Mouse (Mus musculus) kidney, adult 9 months (tissue): Measurements from ENCODE around the gene Rspo4.

Source experiments
- DNase-seq: peaks from one replicate; pipeline ENCODE4 v3.0.0; 2022

Gene Rspo4

DNA sequence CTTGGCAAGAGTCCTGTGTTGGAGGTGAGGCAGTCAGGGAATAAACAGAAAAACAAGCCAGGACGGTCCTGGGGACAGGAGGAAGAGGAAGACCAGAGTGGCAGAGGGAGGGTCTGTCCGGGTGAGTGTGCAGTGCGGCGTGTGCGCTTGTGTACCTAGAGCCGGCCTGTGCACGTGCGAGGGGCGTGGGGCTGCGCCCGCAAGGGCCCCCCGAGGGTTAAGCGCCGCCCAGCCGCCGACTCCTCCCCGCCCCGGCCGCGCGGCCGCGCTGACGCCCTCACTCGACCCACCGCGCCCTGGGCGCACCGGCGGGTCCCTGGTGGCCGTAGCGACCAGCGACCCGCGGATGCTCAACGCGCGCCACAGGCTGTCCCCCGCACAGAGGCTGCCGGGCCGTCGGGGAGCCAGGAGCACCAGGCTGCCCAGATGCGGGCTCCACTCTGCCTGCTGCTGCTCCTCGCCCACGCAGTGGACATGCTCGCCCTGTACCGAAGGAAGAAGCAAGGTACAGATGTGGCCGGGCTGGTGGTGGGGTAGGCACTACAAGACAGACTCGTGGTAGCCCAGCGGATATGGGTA is at the start of gene Rspo4:
TSS of gene Rspo4 (plus strand) at position 280 of the 579 bp plus-strand sequence.
- DNase-seq: no peak

DNA sequence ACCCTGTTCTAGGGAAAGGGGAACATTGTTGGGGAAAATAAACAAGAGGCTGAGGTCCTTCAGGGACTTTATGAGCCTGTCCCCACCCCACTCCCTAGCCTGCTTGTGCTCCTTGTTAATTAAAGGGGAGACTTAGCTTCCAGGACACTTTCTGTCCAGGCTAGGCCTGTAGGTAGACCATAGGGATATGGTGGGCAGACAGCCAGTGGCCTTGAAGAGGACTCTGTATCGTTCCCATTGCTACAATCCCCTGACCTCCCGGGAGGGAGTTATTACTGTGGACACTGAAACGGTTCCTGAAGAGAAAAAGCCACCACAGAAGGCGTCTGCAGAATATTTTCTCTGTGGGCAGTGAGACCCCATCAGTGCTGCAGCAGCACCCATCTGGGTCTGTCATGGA is 27.1 kb upstream of the Rspo4 start:
- DNase-seq: no peak

DNA sequence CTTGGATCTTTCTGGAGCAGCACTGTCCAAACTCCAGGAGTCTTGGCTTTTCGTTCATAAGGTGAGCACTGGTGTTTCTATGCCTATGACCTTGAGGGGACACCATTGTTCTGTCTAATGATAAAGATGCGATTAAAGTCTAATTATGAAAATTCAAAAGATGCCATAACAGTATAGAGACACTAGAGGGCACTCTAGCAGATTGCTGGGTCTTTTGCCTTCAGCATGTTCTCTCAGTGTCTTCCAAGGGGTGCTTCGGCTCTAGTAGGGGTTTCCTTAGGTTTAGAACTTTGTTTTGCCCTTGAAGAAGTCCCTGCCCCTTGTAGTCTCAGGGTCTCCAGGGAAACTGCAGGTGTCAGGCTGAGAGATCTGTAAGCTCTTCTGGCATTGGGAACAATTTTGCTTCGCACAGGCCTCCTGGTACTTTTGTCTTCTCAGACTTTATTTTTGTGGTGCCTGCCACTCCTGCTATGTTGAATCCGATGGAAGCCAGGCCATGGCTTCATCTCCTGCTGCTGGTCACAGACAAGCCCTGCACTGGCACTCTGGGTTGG is 19.6 kb downstream of the Rspo4 start:
- no peak for DNase-seq

DNA sequence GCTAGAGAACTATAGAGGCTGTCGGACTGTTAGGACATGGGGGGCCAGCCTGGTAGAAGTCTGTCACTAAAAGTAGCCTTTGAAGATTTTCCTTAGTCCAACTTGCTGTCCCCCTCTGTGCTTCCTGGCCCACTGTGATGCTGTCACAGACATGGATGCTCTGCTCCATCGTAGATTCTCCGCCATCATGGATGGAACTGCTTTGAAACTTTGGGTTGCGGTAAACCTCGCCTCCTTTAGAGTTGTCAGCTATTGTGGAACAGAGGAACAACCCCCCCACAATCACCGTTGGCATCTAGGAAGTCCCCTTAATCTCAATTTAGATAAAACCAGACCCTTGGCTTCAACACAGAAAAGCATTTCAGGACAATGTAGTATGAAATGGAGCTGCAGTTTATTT is 22.2 kb downstream of the Rspo4 start:
- no peak for DNase-seq

DNA sequence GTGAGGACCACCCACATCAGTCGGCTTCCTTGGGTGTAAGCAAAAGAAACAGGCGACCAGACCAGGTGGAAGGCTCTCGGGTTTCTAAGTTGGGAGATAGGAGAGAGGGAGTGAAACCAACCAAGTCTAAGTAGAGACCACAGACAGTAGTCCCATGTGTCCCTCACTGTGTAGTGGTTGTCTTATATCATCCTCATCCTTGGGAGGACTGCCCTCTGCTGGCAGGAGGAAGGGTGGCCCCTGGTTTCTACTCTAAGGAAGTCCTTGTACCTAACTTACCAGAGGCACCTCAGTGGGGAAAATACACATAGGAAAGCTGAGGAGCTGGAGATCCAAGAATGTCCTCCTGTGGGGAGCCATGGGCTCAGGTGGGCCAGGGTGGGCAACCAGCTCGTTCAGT is 23.8 kb downstream of the Rspo4 start:
- peak; percentile 50 for DNase-seq

DNA sequence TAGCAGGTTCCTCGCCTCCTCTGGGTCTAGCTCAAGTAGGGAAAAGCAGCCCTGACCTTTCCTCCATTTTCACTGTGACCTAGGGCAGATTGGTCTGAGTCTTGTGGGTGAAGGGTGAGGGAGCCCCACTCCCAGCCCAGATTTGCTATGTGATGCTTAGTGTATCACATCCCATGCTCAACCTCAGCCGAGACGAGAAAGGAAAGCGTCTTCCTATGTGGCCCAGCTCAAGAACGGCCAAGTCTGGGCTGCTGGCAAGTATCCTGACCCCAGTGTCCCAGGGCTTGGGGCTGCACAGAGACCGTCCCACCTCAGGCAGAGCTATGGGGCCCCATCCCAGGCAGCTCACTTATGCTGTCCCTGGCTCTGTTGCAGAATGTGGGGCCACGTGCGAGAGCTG is 25.5 kb downstream of the Rspo4 start:
- DNase-seq: no peak

DNA sequence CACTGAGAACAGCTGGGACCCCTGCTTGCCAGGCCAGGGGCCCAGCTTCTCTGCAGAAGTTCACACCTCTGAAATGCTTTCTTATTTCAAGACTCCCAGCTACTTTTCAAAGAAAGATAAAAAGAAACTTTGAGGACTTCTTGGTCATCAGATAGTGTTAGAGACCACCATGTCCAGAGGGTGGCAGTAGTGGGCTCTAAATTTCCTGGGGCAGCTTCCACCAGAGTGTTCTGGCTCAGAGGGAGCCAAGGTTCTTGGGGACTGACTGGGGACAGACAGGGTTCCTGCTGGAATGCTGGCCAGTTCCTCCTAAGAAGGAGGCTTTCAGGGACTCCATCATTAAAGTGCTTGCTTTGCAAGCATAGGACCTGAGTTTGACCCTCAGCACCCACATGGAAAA is 31.8 kb downstream of the Rspo4 start:
- DNase-seq: no peak

DNA sequence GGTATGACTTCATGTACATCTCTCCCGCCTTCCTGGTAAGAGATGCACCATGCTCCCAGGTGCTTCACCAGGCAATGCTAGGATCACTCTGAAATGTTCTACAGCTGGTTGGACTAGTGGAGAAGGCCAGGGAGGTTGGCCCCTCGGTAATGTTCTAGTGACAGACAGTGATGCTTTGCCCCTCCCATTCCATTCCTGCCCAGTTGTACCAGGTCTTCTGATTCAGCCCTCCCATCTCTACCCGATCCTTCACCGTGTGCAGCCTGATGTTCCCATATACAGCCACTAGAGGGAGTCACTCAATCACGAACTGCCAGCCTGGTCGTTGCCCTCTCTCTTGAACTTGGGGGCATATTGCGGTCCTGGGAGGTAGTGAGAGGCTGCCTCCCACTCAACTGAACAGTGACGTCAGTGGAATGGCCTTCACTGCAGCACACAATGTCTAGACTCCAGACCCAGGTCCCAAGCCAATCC is 33.3 kb downstream of the Rspo4 start:
- peak; percentile 61 for DNase-seq

DNA sequence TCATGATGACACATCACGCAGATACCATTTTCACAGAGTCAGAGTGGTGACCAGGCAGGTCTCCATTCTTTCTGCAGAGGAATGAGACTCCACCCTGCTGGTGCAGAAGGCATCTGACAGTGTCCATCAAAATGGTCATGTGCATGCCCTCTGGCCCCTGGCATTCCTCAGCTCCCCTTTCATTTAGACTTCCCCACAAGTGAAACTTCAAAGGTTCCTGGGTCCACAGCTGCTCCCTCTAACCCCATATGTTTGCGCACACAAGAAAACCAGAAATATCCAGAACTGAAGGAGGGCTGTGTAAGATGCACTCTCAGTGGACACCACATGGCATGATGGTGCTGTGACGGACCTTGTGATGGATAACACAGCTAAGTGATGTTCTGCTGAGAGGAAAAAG is 35.9 kb downstream of the Rspo4 start:
- DNase-seq: no peak

DNA sequence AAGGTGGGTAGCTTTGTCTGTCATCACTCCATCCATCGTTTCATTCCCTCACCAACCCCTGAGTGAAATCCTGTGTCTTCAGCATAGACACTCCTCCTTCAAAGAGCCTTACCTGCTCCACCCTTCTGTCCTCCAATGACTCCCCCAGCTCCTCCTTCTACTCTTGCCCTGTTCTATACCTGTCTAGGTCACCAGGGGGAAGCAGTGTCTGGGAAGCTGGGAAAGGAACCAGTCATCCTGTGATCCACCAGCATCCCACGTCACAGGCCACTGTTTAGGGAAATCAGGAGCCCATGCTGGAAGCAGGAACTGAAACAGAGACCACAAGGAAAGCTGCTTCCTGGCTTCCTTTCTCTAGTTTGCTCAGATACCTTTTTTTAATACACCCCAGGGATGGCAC is 37.0 kb downstream of the Rspo4 start:
- DNase-seq: no peak

DNA sequence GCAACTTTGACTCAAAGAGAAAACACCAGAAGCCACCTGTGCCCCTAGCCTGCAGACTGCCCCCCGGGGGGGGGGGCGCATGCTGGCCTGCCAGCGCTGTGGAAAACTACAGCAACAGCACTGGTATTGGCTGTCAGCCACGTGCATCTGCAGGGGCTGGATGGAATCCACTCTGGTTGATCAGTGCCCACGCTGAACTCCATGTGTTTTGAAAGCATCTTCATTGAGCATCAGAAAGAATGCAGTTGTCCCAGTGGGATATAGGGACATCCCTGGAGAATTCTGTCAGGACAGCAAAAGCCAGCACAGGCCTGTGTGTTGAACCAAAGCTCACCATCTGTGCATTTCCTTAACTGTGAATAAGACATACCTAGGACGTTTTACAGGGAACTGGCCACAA is 48.3 kb downstream of the Rspo4 start:
- no peak for DNase-seq

DNA sequence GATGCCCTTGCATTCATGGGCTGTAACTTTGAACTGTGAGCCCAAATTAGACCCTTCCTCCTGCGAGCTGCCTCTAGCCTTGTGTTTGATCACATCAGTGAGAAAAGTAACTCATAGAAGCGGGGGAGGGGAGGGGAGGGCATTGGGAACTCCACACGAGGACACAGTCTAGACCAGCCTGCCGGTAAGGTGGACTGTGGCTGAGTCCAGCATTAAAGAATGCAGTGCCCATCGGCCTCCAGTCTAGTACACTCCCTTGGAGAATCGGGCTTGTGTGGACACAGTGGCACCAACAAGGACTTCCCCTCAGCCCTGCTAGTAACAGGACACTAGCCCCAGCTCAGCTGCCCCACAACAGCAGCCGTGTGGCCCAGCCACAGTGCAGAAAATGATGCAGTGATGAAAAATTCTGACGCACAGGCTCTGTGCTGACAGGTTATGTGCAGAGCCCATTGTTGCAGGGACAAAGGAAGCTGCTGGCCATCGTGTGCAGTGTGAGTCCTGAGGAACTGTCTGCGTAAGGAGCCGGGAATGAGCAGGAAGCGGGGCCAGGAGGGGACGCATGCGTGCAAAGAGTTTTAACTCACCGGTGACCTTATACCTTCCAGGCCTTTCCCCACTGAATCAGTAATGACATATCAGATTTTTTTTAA is 50.5 kb downstream of the Rspo4 start:
- DNase-seq: no peak

DNA sequence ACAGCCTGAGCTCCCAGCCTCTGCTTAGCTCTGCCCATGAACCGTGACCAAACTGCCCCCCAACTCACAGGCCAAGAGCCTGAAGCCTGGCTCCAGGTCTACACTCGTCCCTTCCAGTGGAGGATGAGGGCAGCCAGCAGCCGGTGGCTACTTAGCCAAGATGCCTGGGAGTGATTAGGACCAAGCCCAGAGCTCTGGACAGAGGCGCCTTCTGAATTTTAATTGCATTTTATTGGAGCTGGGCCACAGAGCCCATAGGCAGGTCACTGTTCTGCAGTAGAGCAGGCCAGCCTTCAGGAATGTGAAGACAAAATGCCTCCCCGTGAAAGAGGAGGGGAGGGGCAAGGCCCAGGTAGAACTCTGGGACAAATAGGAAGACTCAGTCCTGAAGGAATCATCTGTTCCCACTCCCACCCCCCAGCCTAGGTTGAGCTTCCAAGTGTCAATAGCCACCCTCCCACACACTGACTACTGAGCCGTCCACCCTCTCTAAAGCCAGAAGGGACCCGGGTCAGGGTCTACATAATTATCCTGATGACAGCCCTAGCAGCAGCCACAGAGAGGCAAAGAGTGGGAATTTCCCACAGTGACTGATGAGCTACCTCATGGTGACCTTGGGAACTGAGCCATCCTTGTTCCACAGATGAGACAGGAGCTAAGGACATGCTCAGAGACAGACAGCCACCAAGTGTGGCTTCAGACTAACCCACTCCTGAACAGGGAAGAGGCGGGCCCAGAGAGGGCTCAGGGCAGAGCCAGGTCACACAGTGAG is 51.7 kb downstream of the Rspo4 start:
- DNase-seq: peak; percentile 58

DNA sequence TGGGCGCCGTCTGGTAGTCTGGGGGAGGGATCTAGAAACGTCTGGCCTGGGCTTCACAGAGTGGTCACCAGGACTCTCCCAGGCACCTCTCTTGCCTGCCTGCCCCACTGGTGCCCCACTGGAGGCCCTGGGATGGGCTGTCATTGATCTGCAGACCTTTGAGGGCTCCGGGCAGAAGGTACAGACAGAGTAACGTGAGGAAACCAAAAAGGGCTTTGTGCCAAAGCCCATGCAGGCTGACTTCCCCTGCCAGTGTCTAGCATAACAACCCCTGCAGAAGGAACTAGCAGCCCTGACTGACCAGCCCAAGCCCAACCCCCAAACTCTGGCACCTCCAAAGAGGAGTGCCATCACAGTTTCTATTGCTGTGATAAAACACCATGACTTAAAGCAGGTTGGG is 53.2 kb downstream of the Rspo4 start:
- DNase-seq: no peak

DNA sequence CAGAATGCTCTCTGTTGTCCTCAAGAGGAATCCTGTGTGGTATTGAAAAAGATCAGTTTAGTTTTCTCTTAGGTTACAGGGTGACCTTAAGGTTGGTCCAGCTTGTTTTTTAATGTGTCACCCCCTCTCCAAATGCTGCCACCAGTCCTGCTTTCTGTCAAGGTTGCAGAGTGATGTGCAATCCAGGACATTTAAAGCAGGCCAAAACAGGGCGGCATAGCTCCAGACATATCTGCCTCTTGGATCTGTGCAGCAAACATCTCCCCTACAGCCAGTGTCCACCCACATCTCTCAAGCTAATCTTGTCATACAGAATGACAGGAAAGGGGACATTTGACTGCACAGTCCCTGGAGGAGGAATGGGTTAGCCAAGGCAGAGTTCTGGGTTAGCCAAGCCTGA is 55.4 kb downstream of the Rspo4 start:
- no peak for DNase-seq

DNA sequence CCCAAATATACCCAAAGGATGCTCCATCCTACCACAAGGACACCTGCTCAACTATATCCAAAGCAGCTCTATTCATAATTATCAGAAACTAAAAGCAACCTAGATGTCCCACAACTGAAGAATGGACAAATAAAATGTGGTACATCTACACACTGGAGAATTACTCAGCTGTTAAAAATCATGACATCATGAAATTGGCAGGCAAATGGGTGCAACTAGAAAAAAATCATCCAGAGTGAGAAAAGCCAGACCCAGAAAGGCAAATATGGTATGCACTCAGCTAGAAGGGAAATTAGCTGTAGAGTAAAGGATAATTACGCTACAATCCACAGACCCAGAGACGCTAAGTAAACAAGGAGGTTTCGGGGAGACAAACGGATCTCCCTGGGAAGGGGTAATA is 58.1 kb downstream of the Rspo4 start:
- DNase-seq: no peak

DNA sequence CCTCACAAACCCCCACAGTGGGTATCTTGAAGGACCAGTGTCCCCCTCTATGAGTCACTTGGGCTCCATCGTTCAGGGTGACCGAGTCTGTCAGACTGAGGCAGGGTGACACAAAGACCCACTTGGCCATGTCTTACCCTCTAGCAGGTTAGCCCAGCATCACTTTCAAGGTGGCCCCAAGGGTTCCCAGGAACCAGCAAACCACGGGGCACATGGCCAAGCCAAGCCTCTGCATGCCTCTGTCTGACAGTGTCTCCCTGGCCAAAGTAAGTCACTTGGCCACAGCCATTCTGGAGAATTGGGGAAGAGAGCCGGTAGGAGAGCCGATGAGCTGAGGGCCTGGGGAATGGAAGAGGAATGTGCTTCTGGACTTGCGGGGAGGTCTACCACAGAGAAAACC is 60.5 kb downstream of the Rspo4 start:
- no peak for DNase-seq

DNA sequence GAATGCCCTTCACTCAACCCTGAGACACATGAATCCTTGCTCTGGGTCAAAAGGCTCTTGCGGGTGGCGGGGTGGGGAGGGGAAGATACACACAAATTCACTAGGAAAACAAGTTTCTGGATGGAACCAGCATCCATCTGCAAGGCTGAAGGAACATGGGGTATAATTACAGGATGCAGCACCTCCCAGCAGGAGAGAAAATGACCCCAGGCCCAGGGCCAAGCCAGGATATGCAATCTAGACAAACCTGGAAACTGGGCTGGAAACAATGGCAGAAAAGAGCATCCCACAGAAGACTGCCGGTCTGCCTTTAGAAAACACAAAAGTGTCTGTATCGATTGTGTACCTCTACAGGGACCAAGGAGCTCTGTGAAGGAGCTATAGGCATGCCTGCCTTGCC is 61.2 kb downstream of the Rspo4 start:
- DNase-seq: no peak

DNA sequence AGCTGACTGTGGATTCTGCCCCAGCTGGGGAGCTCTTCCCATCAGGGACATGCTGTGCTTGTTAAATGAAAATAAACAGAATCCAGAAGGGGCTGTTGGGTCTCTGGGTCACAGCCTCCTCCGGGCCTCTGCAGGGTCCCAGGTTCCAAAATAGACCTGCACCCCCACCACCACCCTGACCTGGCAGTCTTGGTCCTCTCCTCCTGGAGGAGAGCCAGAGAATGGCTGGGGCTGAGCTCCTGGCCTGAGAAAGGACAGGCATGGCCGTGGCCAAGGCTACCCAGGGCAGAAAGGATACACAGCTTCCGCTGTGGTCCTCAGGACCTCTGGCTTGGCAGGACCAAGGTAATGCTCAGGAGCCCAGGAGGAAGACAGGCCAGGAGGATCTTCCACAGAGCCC is 61.9 kb downstream of the Rspo4 start:
- DNase-seq: no peak

DNA sequence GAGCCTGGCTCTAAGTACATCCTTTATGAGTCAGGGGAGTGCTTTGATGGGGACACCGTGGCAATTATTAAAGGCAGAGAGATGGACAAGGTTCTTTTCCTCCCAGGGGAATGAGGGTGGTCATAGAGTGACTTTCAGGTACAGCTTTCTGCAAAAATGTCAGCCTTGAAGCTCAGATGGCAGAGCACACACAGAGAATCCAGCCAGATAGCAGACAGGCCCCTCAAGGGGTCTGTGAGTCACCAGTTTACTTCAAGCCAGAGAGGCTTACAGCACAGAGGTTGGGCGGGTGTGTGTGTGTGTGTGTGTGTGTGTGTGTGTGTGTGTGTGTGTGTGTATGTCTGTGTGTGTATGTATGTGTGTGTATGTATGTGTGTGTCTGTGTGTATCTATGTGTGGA is 64.3 kb downstream of the Rspo4 start:
- DNase-seq: no peak

DNA sequence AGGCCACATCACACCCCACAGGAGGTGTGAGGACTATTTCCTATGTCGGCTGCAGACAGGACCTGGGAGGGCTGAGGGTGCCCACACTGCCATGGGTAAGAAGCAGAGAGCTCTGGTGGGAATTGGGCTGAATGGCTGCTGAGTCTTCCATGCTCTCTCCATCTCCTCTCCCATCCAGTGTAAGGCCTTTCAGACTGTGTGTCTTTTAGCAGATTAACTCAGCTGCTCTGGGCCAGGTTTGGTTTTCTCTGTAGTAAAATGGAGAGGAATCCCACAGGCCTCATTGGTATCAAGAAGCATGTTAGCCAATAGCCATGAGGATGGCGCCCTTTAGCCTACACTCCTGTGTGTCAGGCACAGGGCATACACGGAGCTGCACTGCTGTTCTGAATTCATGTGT is 66.7 kb downstream of the Rspo4 start:
- DNase-seq: no peak

DNA sequence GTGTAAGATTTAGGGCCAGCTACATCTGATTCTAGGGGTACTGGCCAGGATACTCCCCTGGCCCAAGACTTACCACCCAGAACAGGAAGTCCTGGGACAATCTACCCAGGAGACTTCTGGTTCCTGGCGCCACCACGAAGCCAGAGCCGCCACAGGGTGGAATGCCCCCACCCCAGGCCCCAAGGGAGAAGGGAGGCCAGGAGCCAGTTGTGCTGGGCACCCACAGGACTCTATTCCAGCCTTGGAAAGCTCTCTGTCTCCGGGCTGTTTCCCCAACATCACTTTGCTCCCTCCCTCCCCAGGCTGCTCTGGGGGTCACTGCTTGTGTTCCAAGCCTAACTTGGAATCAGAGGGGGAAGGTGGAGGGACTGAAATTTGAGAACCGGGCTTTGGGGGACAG is 67.8 kb downstream of the Rspo4 start:
- DNase-seq: no peak

DNA sequence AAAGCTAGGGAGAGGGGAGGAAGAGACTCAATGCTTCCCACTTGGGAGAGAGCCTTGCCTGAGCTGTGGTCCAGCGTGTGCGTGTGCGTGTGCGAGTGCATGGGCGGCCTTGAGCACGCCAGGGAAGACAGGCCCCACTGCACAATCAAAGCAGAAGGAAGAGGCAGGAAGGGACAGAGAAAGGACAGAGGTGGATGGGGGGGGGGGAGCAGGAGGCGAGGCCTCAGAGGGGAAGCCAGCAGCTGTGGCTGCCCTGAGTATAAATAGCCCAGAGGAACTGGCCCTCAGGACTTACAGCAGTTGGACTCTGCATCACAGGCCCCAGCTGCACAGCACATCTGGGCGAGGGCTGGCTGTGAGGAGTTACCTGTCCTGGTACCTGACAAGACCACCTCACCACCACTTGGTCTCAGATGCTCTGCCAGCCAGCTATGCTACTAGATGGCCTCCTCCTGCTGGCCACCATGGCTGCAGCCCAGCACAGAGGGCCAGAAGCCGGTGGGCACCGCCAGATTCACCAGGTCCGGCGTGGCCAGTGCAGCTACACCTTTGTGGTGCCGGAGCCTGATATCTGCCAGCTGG is 68.3 kb downstream of the Rspo4 start, which contains the start of gene Angpt4:
TSS of gene Angpt4 (plus strand) at position 292 of the 582 bp plus-strand sequence.
- no peak for DNase-seq

DNA sequence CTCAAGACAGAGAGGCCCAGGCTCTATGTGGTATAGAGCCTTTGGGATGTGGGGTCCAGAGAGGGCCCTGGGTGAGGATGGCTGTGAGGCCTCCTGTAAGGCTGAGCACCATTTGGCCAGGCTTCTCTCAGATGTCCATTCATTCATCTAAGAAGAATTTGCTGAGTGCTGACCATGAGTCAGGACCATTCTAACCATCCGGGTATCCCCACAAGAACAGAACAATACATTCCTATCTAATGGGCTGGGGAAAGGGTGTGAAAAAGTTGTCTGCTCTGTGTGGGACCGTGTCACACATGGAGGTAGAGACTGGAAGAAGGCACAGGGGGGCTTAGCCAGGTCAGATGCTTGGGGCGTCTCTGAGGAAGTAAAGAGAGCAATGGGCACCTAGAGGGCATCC is 69.0 kb downstream of the Rspo4 start:
- no peak for DNase-seq
